Mouse (Mus musculus): ENCODE measurements around the gene Nr1h3. TPM values are rescaled to one million over a fixed set of nuclear protein-coding genes. Genes with fewer than 3 reads are reported as not detected.

The Nr1h3 gene
- total and polyA plus RNA-seq, 3 experiments = 0.27 to 0.38 TPM; not detected in 1

DNA sequence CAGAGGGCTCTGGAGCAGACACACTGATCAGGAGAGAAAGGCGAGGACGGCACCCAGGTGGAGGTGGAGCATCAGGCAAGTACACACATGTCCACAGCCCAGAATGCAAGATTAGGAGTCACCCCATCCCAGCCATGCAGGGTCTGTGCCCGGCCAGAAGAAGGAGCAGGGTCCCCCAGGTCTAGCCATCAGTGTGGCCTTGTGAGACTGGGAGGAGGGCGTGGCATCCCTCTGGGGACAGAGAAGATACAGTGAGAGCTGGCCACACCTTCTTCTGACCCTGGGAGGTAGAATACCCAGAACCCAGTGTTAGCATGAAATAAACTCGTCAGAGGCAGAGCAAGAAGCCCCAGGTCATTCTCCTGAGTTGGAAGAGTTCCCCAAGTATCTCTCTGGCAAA, 63.3 kb downstream of the Nr1h3 start:
- H3K36me3 ChIP-seq (replicated peaks) = peaks cover 84% of the 10 kb centered on the region
- H3K27me3 ChIP-seq (ENCODE audit: insufficient read depth, low read length) = peaks cover 3% of the 10 kb centered on the region; the same call in 1 of the 2 replicates
- no peak overlapping the region for H3K4me3 ChIP-seq (ENCODE audit: low read depth, low read length)
- DNase-seq (ENCODE audit: low spot score) = no peak
- TF ChIP-seq POLR2AphosphoS5 (IDR thresholded peaks at IDR 0.05; ENCODE audit: insufficient replicate concordance, low read depth, low read length) (no peak), GATA1 (IDR thresholded peaks at IDR 0.05; ENCODE audit: borderline replicate concordance, low read length) (no peak), GATA2 (IDR thresholded peaks at IDR 0.05; ENCODE audit: borderline replicate concordance, low read depth, low read length) (no peak), TAL1 (conservative IDR thresholded peaks at IDR 0.05; ENCODE audit: low read depth, low read length) (no peak), CTCF (IDR thresholded peaks at IDR 0.05; ENCODE audit: low read depth, low read length) (no peak)
- H3K4me1 ChIP-seq (ENCODE audit: insufficient read depth, low read depth, low read length) = no peaks in the 10 kb centered on the region
- ATAC-seq (ENCODE audit: extremely low read depth, insufficient number of reproducible peaks, low FRiP score, poor library complexity, severe bottlenecking) = no peak
- no peaks in the 10 kb centered on the region for H3K9me3 ChIP-seq (replicated peaks)

DNA sequence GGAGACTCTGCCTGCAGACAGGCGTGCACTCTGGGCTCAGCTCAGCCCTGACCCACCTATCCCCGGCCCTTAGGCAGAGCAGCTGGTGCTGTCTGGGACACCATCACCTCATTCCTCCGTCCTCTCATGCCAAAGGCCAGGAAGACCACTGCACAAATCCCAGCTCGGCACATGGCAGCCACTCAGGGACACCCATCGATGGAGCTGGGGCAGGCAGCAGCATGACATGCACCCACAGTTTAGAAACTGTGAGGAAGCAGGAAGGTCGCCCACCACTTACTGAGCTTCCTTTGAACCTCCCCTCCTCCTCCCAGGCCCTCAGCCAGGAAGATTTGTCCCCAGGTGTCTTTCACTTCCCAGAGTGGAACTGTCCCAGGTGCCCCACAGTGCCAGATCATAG, 65.2 kb downstream of the Nr1h3 start:
- ATAC-seq (ENCODE audit: extremely low read depth, insufficient number of reproducible peaks, low FRiP score, poor library complexity, severe bottlenecking) = no peak
- Histone ChIP-seq H3K27me3 (ENCODE audit: insufficient read depth, low read length) (peaks cover 15% of the 10 kb centered on the region), H3K4me3 (ENCODE audit: low read depth, low read length) (no peak overlapping the region), H3K9me3 (replicated peaks) (no peaks in the 10 kb centered on the region), H3K4me1 (ENCODE audit: insufficient read depth, low read depth, low read length) (no peaks in the 10 kb centered on the region), H3K36me3 (replicated peaks) (peaks cover 68% of the 10 kb centered on the region)
- no peak for DNase-seq (ENCODE audit: low spot score)
- TF ChIP-seq TAL1 (conservative IDR thresholded peaks at IDR 0.05; ENCODE audit: low read depth, low read length) (no peak), POLR2AphosphoS5 (IDR thresholded peaks at IDR 0.05; ENCODE audit: insufficient replicate concordance, low read depth, low read length) (no peak), GATA2 (IDR thresholded peaks at IDR 0.05; ENCODE audit: borderline replicate concordance, low read depth, low read length) (no peak), CTCF (IDR thresholded peaks at IDR 0.05; ENCODE audit: low read depth, low read length) (no peak), GATA1 (IDR thresholded peaks at IDR 0.05; ENCODE audit: borderline replicate concordance, low read length) (no peak)

DNA sequence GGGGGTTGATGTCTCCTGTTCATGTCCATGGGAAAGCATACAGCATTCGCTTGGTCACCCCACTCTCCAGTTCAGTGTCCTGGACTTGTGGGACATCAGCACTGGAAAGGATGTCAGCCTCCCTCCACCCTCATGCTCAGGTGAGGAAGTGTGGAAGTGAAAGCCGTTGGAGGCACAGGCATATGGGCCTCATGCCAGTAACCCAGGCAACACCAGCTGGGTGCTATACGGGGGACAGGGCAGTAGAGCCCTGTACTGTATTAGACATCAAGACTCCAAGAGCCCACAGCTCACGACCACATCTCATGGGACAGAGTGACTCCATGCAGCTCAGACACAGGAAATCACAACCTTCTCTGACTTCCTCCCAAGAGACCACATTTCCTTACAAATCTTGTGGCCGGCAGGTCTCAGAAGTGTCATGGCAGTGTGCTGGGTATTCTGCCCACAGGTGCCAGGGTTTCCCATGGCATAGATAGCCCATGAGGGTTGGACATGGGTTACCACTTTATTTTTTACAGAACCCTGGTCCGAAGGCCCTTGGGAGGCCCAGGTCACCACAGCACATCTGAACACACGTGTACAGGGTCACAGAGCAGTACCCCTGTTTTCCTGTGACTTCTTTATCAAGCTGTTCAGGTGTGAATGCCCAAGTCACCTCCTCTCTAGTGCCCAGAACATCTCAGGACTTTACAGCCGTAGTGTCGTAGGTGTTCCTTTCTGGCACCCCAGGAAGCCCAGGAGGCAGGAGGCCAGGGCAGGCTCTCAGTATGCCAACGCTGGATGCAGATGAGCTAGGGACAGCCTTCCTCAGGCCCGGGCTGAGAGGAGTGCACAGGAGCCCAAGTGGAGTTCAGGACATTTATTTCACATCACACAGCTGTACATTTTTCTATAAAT, 65.9 kb downstream of the Nr1h3 start:
- Histone ChIP-seq H3K4me3 (ENCODE audit: low read depth, low read length) (no peak overlapping the region), H3K4me1 (ENCODE audit: insufficient read depth, low read depth, low read length) (no peaks in the 10 kb centered on the region), H3K36me3 (replicated peaks) (peaks cover 60% of the 10 kb centered on the region), H3K9me3 (replicated peaks) (no peaks in the 10 kb centered on the region), H3K27me3 (ENCODE audit: insufficient read depth, low read length) (peaks cover 20% of the 10 kb centered on the region)
- TF ChIP-seq TAL1 (conservative IDR thresholded peaks at IDR 0.05; ENCODE audit: low read depth, low read length) = no peak
- no peak for TF ChIP-seq GATA2 (IDR thresholded peaks at IDR 0.05; ENCODE audit: borderline replicate concordance, low read depth, low read length)
- TF ChIP-seq CTCF (IDR thresholded peaks at IDR 0.05; ENCODE audit: low read depth, low read length) = no peak
- TF ChIP-seq POLR2AphosphoS5 (IDR thresholded peaks at IDR 0.05; ENCODE audit: insufficient replicate concordance, low read depth, low read length) = no peak
- TF ChIP-seq GATA1 (IDR thresholded peaks at IDR 0.05; ENCODE audit: borderline replicate concordance, low read length) = no peak
- DNase-seq (ENCODE audit: low spot score) (no peak), ATAC-seq (ENCODE audit: extremely low read depth, insufficient number of reproducible peaks, low FRiP score, poor library complexity, severe bottlenecking) (no peak)

Other genes starting within 250 kb of the Nr1h3 start
- gene Rapsn, start 167.2 kb downstream of the Nr1h3 start, total RNA-seq (2014; fragmentation: Nextera tagmentation) = 1.8 TPM in 1 of 2 replicates, not detected in the other
- 3.4 and 4.4 TPM in 2 replicates for gene Rapsn, start 167.2 kb downstream of the Nr1h3 start, total RNA-seq (2017)
- gene Rapsn, start 167.2 kb downstream of the Nr1h3 start, polyA plus RNA-seq (2012) = 2.3 and 3.7 TPM in 2 replicates
- 109 and 141 TPM in 2 replicates for gene Psmc3, start 148.8 kb downstream of the Nr1h3 start, total RNA-seq (2014; fragmentation: Nextera tagmentation)
- 280 and 333 TPM in 2 replicates for gene Psmc3, start 148.8 kb downstream of the Nr1h3 start, total RNA-seq (2017)
- 151 and 165 TPM in 2 replicates for gene Psmc3, start 148.8 kb downstream of the Nr1h3 start, polyA plus RNA-seq (2012)
- gene Slc39a13, start 132.4 kb downstream of the Nr1h3 start, total RNA-seq (2014; fragmentation: Nextera tagmentation) = 23.6 and 24.9 TPM in 2 replicates
- 8.6 and 12.7 TPM in 2 replicates for gene Slc39a13, start 132.4 kb downstream of the Nr1h3 start, total RNA-seq (2017)
- 12.1 and 13.6 TPM in 2 replicates for gene Slc39a13, start 132.4 kb downstream of the Nr1h3 start, polyA plus RNA-seq (2012)
- 79.8 and 99.2 TPM in 2 replicates for gene Spi1, start 120.4 kb downstream of the Nr1h3 start, total RNA-seq (2014; fragmentation: Nextera tagmentation)
- gene Spi1, start 120.4 kb downstream of the Nr1h3 start, total RNA-seq (2017) = 23.5 and 25.4 TPM in 2 replicates
- gene Spi1, start 120.4 kb downstream of the Nr1h3 start, polyA plus RNA-seq (2012) = 135 and 138 TPM in 2 replicates
- not detected in 2 replicates for gene Mybpc3, start 84.7 kb downstream of the Nr1h3 start, total RNA-seq (2014; fragmentation: Nextera tagmentation)
- gene Mybpc3, start 84.7 kb downstream of the Nr1h3 start, total RNA-seq (2017) = under 0.01 TPM in 1 of 2 replicates, not detected in the other
- gene Mybpc3, start 84.7 kb downstream of the Nr1h3 start, polyA plus RNA-seq (2012) = not detected in 2 replicates
- 26.7 and 33.2 TPM in 2 replicates for gene Madd, start 19.0 kb downstream of the Nr1h3 start, total RNA-seq (2014; fragmentation: Nextera tagmentation)
- gene Madd, start 19.0 kb downstream of the Nr1h3 start, total RNA-seq (2017) = 18.0 and 22.5 TPM in 2 replicates
- 8.2 and 10.4 TPM in 2 replicates for gene Madd, start 19.0 kb downstream of the Nr1h3 start, polyA plus RNA-seq (2012)
- 19.5 and 21.1 TPM in 2 replicates for gene Acp2, start 51 bp upstream of the Nr1h3 start, total RNA-seq (2014; fragmentation: Nextera tagmentation)
- gene Acp2, start 51 bp upstream of the Nr1h3 start, total RNA-seq (2017) = 9.6 and 17.2 TPM in 2 replicates
- 4.0 and 5.3 TPM in 2 replicates for gene Acp2, start 51 bp upstream of the Nr1h3 start, polyA plus RNA-seq (2012)
- gene Ddb2, start 34.1 kb upstream of the Nr1h3 start, total RNA-seq (2014; fragmentation: Nextera tagmentation) = 12.9 and 18.7 TPM in 2 replicates
- gene Ddb2, start 34.1 kb upstream of the Nr1h3 start, total RNA-seq (2017) = 15.2 and 18.5 TPM in 2 replicates
- gene Ddb2, start 34.1 kb upstream of the Nr1h3 start, polyA plus RNA-seq (2012) = 1.3 and 1.5 TPM in 2 replicates
- gene Pacsin3, start 53.1 kb upstream of the Nr1h3 start, total RNA-seq (2014; fragmentation: Nextera tagmentation) = not detected in 2 replicates
- gene Pacsin3, start 53.1 kb upstream of the Nr1h3 start, total RNA-seq (2017) = 0.33 and 0.35 TPM in 2 replicates
- gene Pacsin3, start 53.1 kb upstream of the Nr1h3 start, polyA plus RNA-seq (2012) = 0.16 and 0.44 TPM in 2 replicates
- gene Arfgap2, start 62.1 kb upstream of the Nr1h3 start, total RNA-seq (2014; fragmentation: Nextera tagmentation) = 48.5 and 52.4 TPM in 2 replicates
- gene Arfgap2, start 62.1 kb upstream of the Nr1h3 start, total RNA-seq (2017) = 53.0 and 54.9 TPM in 2 replicates
- 42.1 and 44.2 TPM in 2 replicates for gene Arfgap2, start 62.1 kb upstream of the Nr1h3 start, polyA plus RNA-seq (2012)
- gene 1110051M20Rik, start 241.9 kb upstream of the Nr1h3 start, total RNA-seq (2014; fragmentation: Nextera tagmentation) = not detected in 2 replicates
- gene 1110051M20Rik, start 241.9 kb upstream of the Nr1h3 start, total RNA-seq (2017) = 0.58 and 0.76 TPM in 2 replicates
- 0.05 TPM in 1 of 2 replicates, not detected in the other for gene 1110051M20Rik, start 241.9 kb upstream of the Nr1h3 start, polyA plus RNA-seq (2012)

Measured in G1E (cell line).